Mouse (Mus musculus) hindbrain, embryonic 12.5 days (tissue): ENCODE results near the gene Gm20509. TPM values are rescaled to one million over a fixed set of nuclear protein-coding genes. Genes with fewer than 3 reads are reported as not detected.
"Not testable (repeated sequence)": the region's sequence is repeated elsewhere in the genome, so short reads cannot be mapped to it uniquely, and the experiment has no call there.

Source experiments
- ATAC-seq: fragments of 200-750 bp; cut with Nextera tagmentation; 2 replicates; pipeline ENCODE4 v1.8.0; 2017; ENCODE audit warnings: moderate TSS enrichment; ENCODE audit not compliant: low FRiP score
- H3K27ac ChIP-seq: fragments of 300-500 bp; sonication (generic); 2 replicates; pipeline ENCODE4 v1.5.1; 2016; ENCODE audit warnings: mild to moderate bottlenecking
- H3K27me3 ChIP-seq: fragments of 300-500 bp; sonication (generic); 2 replicates; pipeline ENCODE4 v1.6.1; 2016; ENCODE audit warnings: mild to moderate bottlenecking
- H3K36me3 ChIP-seq: fragments of 300-500 bp; sonication (generic); 2 replicates; pipeline ENCODE4 v1.6.1; 2016; ENCODE audit warnings: mild to moderate bottlenecking
- H3K4me1 ChIP-seq: fragments of 300-500 bp; sonication (generic); 2 replicates; pipeline ENCODE4 v1.6.1; 2016
- H3K4me2 ChIP-seq: fragments of 300-500 bp; sonication (generic); replicated peaks from 2 replicates; pipeline ENCODE4 v1.6.1; 2016; ENCODE audit warnings: mild to moderate bottlenecking
- H3K4me3 ChIP-seq: fragments of 300-500 bp; sonication (generic); 2 replicates; pipeline ENCODE4 v1.5.1; 2016; ENCODE audit warnings: mild to moderate bottlenecking
- H3K9ac ChIP-seq: fragments of 300-500 bp; sonication (generic); 2 replicates; pipeline ENCODE4 v1.6.1; 2016; ENCODE audit warnings: mild to moderate bottlenecking, moderate library complexity
- H3K9me3 ChIP-seq: fragments of 300-500 bp; sonication (generic); replicated peaks from 2 replicates; pipeline ENCODE4 v1.6.1; 2016; ENCODE audit warnings: mild to moderate bottlenecking
- WGBS: fragments of 180-500 bp; shearing (Covaris S2); methylation state at CpG from one replicate; pipeline ENCODE4 v1.1.7; 2016; 5-methylcytosine and 5-hydroxymethylcytosine counted together
- polyA plus RNA-seq: library from polyadenylated mRNA; unstranded; fragments of >200 nt; fragmentation: Nextera tagmentation; extraction: Ambion mirVana; gene quantifications from 2 replicates; pipeline ENCODE4 v1.2.1, GENCODE M21; 2016

The Gm20509 gene
- polyA plus RNA-seq, 1 experiment from 2014 or later: not detected

- no peaks in the 10 kb centered on the region for H3K36me3 ChIP-seq
- peaks cover 50% of the 10 kb centered on the region for H3K27me3 ChIP-seq
- peaks cover 8% of the 10 kb centered on the region for H3K4me1 ChIP-seq
- H3K4me3 ChIP-seq: peak overlapping the region; percentile 48
- no peak overlapping the region for H3K27ac ChIP-seq
- H3K4me2 ChIP-seq: peak overlapping the region; percentile 93
- H3K9ac ChIP-seq: peak overlapping the region; percentile 64; the same call in 1 of the 2 replicates
- 24% methylated on average over 5 of the region's 5 CpGs for WGBS
- ATAC-seq: 0 out of 2 replicates have a peak, but pooled peaks have one; percentile 6
- H3K9me3 ChIP-seq: no peaks in the 10 kb centered on the region
Measured at GRCm38 (mm10) chr9:73103880-73104198, 1.6 kb downstream of the Gm20509 start.

GRCm38 (mm10) chr9:73105141-73105540 is 2.9 kb downstream of the Gm20509 start:
- Histone ChIP-seq H3K4me1 (peaks cover 8% of the 10 kb centered on the region), H3K4me2 (no peak overlapping the region), H3K9me3 (no peaks in the 10 kb centered on the region), H3K27ac (no peak overlapping the region), H3K4me3 (no peak overlapping the region), H3K27me3 (peaks cover 50% of the 10 kb centered on the region), H3K9ac (no peak overlapping the region), H3K36me3 (no peaks in the 10 kb centered on the region)
- WGBS: 59% methylated on average over 1 of the region's 1 CpGs
- ATAC-seq: no peak

DNA sequence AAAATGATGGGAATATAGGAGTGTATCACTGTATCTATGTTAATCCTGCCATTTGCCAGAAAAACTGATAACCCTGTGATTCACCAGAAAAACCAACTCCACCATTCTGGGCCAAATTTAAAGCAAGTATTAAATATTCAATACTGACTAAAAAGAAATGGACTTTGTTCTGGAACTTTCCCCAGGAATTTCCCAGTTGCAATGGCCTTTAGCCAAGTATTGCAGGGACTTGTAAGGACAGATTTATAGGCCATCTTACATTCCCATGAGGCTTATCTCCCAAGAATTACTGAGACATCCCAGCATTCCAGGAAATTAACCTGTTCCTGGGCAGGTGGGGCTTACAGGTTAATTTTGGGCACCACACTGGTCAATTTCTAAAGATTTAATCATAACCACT is 3.5 kb downstream of the Gm20509 start:
- H3K4me3 ChIP-seq: no peak overlapping the region
- ATAC-seq: no peak
- H3K4me1 ChIP-seq: peaks cover 8% of the 10 kb centered on the region
- H3K27ac ChIP-seq: no peak overlapping the region
- no peak overlapping the region for H3K4me2 ChIP-seq
- no peaks in the 10 kb centered on the region for H3K36me3 ChIP-seq
- H3K9ac ChIP-seq: no peak overlapping the region
- H3K9me3 ChIP-seq: no peaks in the 10 kb centered on the region
- H3K27me3 ChIP-seq: peaks cover 50% of the 10 kb centered on the region

- Histone ChIP-seq H3K27ac (peak within 1 kb of the TSS; percentile 80), H3K4me2 (peak within 1 kb of the TSS; percentile 89), H3K9me3 (no peaks in the 10 kb centered on the region), H3K27me3 (no peaks in the 10 kb centered on the region), H3K9ac (peak within 1 kb of the TSS; percentile 86), H3K4me1 (peaks cover 10% of the 10 kb centered on the region), H3K4me3 (peak within 1 kb of the TSS; percentile 96), H3K36me3 (peaks cover 26% of the 10 kb centered on the region)
- peak; percentile 97 for ATAC-seq
- under 1% methylated on average over 64 of the region's 64 CpGs for WGBS
Measured at GRCm38 (mm10) chr9:73112919-73113906, 10.9 kb downstream of the Gm20509 start, which contains the start of gene Rsl24d1. Gene Rsl24d1 (plus strand): TSS chr9:73113426.

DNA sequence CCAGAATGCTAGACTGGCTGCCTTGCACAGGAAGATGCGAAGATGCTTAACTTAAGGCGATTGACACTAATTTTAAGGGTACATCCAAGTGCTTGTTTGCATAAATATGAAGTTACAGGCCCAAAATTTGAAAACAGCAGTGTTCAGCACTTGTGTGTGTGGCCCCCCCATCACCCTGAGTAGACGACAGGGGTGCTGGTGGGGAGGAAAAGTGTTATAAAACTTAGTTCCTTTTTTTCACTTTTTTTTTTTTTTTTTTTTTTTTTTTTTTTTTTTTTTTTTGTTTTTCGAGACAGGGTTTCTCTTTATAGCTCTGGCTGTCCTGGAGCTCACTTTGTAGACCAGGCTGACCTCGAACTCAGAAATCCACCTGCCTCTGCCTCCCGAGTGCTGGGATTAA is 14.4 kb downstream of the Gm20509 start:
- H3K9ac ChIP-seq, H3K4me1 ChIP-seq, H3K27ac ChIP-seq, ATAC-seq, H3K27me3 ChIP-seq, H3K9me3 ChIP-seq, H3K4me2 ChIP-seq, H3K4me3 ChIP-seq: not testable (repeated sequence)
- peaks cover 53% of the 10 kb centered on the region for H3K36me3 ChIP-seq
- 96% methylated on average over 5 of the region's 6 CpGs for WGBS

GRCm38 (mm10) chr9:73118012-73118411 is 15.7 kb downstream of the Gm20509 start:
- Histone ChIP-seq H3K4me1 (peaks cover 10% of the 10 kb centered on the region), H3K27me3 (no peaks in the 10 kb centered on the region), H3K9ac (no peak overlapping the region), H3K36me3 (peaks cover 61% of the 10 kb centered on the region), H3K9me3 (no peaks in the 10 kb centered on the region), H3K4me3 (no peak overlapping the region), H3K4me2 (no peak overlapping the region), H3K27ac (no peak overlapping the region)
- ATAC-seq: no peak
- 88% methylated on average over 4 of the region's 4 CpGs for WGBS

DNA sequence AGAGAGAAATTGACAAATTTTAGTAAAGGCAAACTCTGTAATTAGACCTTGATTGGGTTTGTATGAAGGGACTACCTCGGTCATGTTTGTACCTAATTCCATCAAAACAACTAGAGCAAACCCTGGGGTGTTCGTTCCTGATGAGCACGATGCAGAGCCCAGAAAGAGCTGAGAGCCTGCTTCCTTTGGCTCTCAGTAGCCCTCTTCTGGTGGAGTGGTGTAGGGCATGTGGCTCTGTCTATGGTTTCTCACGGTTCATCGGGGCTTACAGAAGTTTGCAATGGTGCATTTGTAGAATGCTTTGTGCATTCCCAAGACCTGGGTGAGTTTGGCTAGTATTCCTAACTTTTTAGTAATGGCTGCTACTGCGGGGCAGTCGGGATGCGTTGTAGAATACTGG is 19.5 kb downstream of the Gm20509 start:
- H3K36me3 ChIP-seq: peaks cover 79% of the 10 kb centered on the region

GRCm38 (mm10) chr9:73125043-73125570 is 22.8 kb downstream of the Gm20509 start:
- ATAC-seq: no peak
- WGBS: 91% methylated on average over 8 of the region's 8 CpGs
- no peak overlapping the region for H3K27ac ChIP-seq
- H3K36me3 ChIP-seq: peaks cover 90% of the 10 kb centered on the region
- H3K9me3 ChIP-seq: no peaks in the 10 kb centered on the region
- no peak overlapping the region for H3K9ac ChIP-seq
- H3K4me1 ChIP-seq: no peaks in the 10 kb centered on the region
- no peaks in the 10 kb centered on the region for H3K27me3 ChIP-seq
- H3K4me2 ChIP-seq: no peak overlapping the region
- H3K4me3 ChIP-seq: no peak overlapping the region

More for the DNA sequence above, 19.5 kb downstream of the Gm20509 start:
- no peaks in the 10 kb centered on the region for H3K9me3 ChIP-seq
- H3K4me2 ChIP-seq: no peak overlapping the region
- H3K27ac ChIP-seq: no peak overlapping the region
- no peaks in the 10 kb centered on the region for H3K27me3 ChIP-seq
- no peak overlapping the region for H3K4me3 ChIP-seq
- H3K4me1 ChIP-seq: no peaks in the 10 kb centered on the region
- 80% methylated on average over 8 of the region's 8 CpGs for WGBS
- no peak for ATAC-seq
- no peak overlapping the region for H3K9ac ChIP-seq

DNA sequence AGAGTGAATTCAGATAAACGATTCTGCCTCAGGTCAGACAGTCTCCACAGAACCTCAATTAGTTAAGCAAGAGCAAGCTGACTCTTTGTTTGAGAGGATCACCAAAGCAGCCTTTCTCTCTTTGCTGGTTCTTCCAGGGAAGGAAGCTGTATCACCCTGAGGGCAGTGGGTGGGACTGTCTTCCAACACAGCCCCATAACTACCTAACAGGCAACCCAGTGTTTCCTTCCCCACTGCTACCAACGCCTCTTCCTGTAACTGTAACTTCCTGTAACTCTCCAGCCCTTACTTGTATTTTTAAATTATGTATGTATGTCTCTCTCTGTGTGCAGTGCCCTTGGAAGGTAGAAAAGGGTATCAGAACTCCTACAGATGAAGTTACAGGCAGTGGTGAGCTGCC is 25.2 kb downstream of the Gm20509 start:
- no peak for ATAC-seq
- WGBS: 90% methylated on average over 2 of the region's 2 CpGs
- Histone ChIP-seq H3K4me3 (no peak overlapping the region), H3K4me1 (no peaks in the 10 kb centered on the region), H3K27me3 (no peaks in the 10 kb centered on the region), H3K9me3 (no peaks in the 10 kb centered on the region), H3K36me3 (peaks cover 73% of the 10 kb centered on the region), H3K9ac (no peak overlapping the region), H3K27ac (no peak overlapping the region), H3K4me2 (no peak overlapping the region)

- Histone ChIP-seq H3K9ac (no peak overlapping the region), H3K4me2 (no peak overlapping the region), H3K4me1 (no peaks in the 10 kb centered on the region), H3K27me3 (no peaks in the 10 kb centered on the region), H3K9me3 (no peaks in the 10 kb centered on the region), H3K4me3 (no peak overlapping the region), H3K27ac (no peak overlapping the region), H3K36me3 (peaks cover 55% of the 10 kb centered on the region)
- no peak for ATAC-seq
- 74% methylated on average over 8 of the region's 8 CpGs for WGBS
Measured at GRCm38 (mm10) chr9:73129875-73130274, 27.6 kb downstream of the Gm20509 start.

DNA sequence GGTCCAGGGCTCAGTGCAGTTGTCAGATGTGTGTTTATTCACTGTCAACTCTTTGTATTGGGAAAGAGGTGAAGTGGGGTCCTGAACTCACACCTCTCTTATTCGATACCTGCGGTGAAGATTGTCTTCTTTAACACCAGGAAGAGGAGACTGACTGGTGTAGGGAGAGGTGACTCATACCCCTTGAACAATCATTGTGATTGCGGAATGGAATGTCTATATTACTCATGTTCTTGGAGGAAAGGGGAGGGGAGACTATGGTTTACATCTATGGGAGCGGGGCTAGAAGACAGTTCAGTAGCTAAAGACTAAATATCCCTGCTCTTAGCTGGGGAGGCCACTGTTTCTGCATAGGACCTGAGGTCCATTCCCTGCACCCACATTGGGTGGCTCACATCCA is 28.3 kb downstream of the Gm20509 start:
- no peak for ATAC-seq
- 92% methylated on average over 4 of the region's 4 CpGs for WGBS

GRCm38 (mm10) chr9:73137341-73137886 is 35.1 kb downstream of the Gm20509 start:
- Histone ChIP-seq H3K27me3 (no peaks in the 10 kb centered on the region), H3K4me2 (no peak overlapping the region), H3K4me1 (no peaks in the 10 kb centered on the region), H3K36me3 (no peaks in the 10 kb centered on the region), H3K9me3 (no peaks in the 10 kb centered on the region), H3K9ac (no peak overlapping the region), H3K4me3 (no peak overlapping the region), H3K27ac (no peak overlapping the region)
- WGBS: 72% methylated on average over 11 of the region's 11 CpGs
- no peak for ATAC-seq

More for the DNA sequence above, 28.3 kb downstream of the Gm20509 start:
- Histone ChIP-seq H3K4me2 (no peak overlapping the region), H3K36me3 (peaks cover 48% of the 10 kb centered on the region), H3K9me3 (no peaks in the 10 kb centered on the region), H3K4me3 (no peak overlapping the region), H3K9ac (no peak overlapping the region), H3K27ac (no peak overlapping the region), H3K27me3 (no peaks in the 10 kb centered on the region), H3K4me1 (no peaks in the 10 kb centered on the region)
